Mouse (Mus musculus) kidney, adult 2 months (tissue): ENCODE results near the gene Cyp2d22. TPM values are rescaled to one million over a fixed set of nuclear protein-coding genes. Genes with fewer than 3 reads are reported as not detected.
"Not testable (repeated sequence)": the region's sequence is repeated elsewhere in the genome, so short reads cannot be mapped to it uniquely, and the experiment has no call there.

ENCODE experiments used
- DNase-seq: peaks from one replicate; pipeline ENCODE4 v3.0.0; 2021
- H3K27ac ChIP-seq: fragments of 200-500 bp; 2 replicates; pipeline ENCODE4 v1.5.1; 2012; ENCODE audit warnings: low read depth, low read length, control low read depth, inconsistent platforms; ENCODE audit not compliant: insufficient read depth
- H3K27me3 ChIP-seq: fragments of 200-500 bp; replicated peaks from 2 replicates; pipeline ENCODE4 v1.6.1; 2012; ENCODE audit warnings: mild to moderate bottlenecking, moderate library complexity, low read length, inconsistent platforms; ENCODE audit not compliant: control insufficient read depth, insufficient read depth
- H3K36me3 ChIP-seq: fragments of 200-500 bp; 2 replicates; pipeline ENCODE4 v1.6.1; 2012; ENCODE audit warnings: mild to moderate bottlenecking, moderate library complexity, low read length, inconsistent platforms; ENCODE audit not compliant: control insufficient read depth, insufficient read depth
- H3K4me1 ChIP-seq: fragments of 200-500 bp; 2 replicates; pipeline ENCODE4 v1.6.1; 2011; ENCODE audit warnings: low read length; ENCODE audit not compliant: control insufficient read depth, insufficient read depth
- H3K4me3 ChIP-seq: fragments of 200-500 bp; 2 replicates; pipeline ENCODE4 v1.5.1; 2011; ENCODE audit warnings: mild to moderate bottlenecking, low read depth, low read length, control low read depth; ENCODE audit not compliant: insufficient read depth
- CTCF ChIP-seq: fragments of 200-500 bp; conservative IDR thresholded peaks from 2 replicates; pipeline ENCODE4 v1.5.1; 2011; ENCODE audit warnings: low read depth, mild to moderate bottlenecking, control low read depth, low read length, moderate library complexity, mixed read lengths; ENCODE audit not compliant: insufficient read depth, insufficient read length
- POLR2A ChIP-seq: fragments of 200-500 bp; IDR thresholded peaks from one replicate; pipeline ENCODE4 v1.6.1; 2011; ENCODE audit warnings: low read depth, low read length, control low read depth
- WGBS: fragments of 180-500 bp; shearing (Covaris S2); methylation state at CpG from one replicate; pipeline ENCODE4 v1.1.7; 2018; 5-methylcytosine and 5-hydroxymethylcytosine counted together
- polyA plus RNA-seq: library from polyadenylated mRNA; depleted of rRNA; stranded (reverse); fragments of >200 nt; gene quantifications from 2 replicates; pipeline ENCODE4 v1.2.3, GENCODE M21; 2012

Cyp2d22 gene
- polyA plus RNA-seq, 1 experiment = 60.9 TPM

GRCm38 (mm10) chr15:82404163-82404562, 24.1 kb upstream of the Cyp2d22 start:
- 92% methylated on average over 3 of the region's 3 CpGs for WGBS
- no peaks in the 10 kb centered on the region for H3K4me1 ChIP-seq
- DNase-seq = no peak
- H3K27ac ChIP-seq = no peak overlapping the region
- no peak overlapping the region for H3K4me3 ChIP-seq
- no peak for TF ChIP-seq POLR2A
- no peak for TF ChIP-seq CTCF
- no peaks in the 10 kb centered on the region for H3K36me3 ChIP-seq
- no peaks in the 10 kb centered on the region for H3K27me3 ChIP-seq

GRCm38 (mm10) chr15:82403606-82404005, 23.5 kb upstream of the Cyp2d22 start:
- Histone ChIP-seq H3K27ac (no peak overlapping the region), H3K36me3 (no peaks in the 10 kb centered on the region), H3K27me3 (no peaks in the 10 kb centered on the region), H3K4me1 (no peaks in the 10 kb centered on the region), H3K4me3 (no peak overlapping the region)
- WGBS = 93% methylated on average over 9 of the region's 9 CpGs
- DNase-seq = no peak
- TF ChIP-seq CTCF (no peak), POLR2A (no peak)

- H3K27me3 ChIP-seq = no peaks in the 10 kb centered on the region
- H3K27ac ChIP-seq = no peak overlapping the region
- DNase-seq = no peak
- no peak overlapping the region for H3K4me3 ChIP-seq
- no peak for TF ChIP-seq POLR2A
- no peak for TF ChIP-seq CTCF
- no peaks in the 10 kb centered on the region for H3K4me1 ChIP-seq
- 93% methylated on average over 6 of the region's 6 CpGs for WGBS
- H3K36me3 ChIP-seq = no peaks in the 10 kb centered on the region
Observed at GRCm38 (mm10) chr15:82402741-82403140, 22.7 kb upstream of the Cyp2d22 start.

- Histone ChIP-seq H3K27ac (no peak overlapping the region), H3K4me1 (no peaks in the 10 kb centered on the region), H3K27me3 (no peaks in the 10 kb centered on the region), H3K36me3 (no peaks in the 10 kb centered on the region), H3K4me3 (no peak overlapping the region)
- DNase-seq = no peak
- TF ChIP-seq POLR2A = no peak
- TF ChIP-seq CTCF = no peak
Observed at GRCm38 (mm10) chr15:82402106-82402505, 22.0 kb upstream of the Cyp2d22 start.

- Histone ChIP-seq H3K27me3 (no peaks in the 10 kb centered on the region), H3K27ac (no peak overlapping the region), H3K4me3 (no peak overlapping the region), H3K36me3 (no peaks in the 10 kb centered on the region), H3K4me1 (no peaks in the 10 kb centered on the region)
- TF ChIP-seq POLR2A (no peak), CTCF (no peak)
- no peak for DNase-seq
- WGBS = 63% methylated on average over 2 of the region's 2 CpGs
Observed at GRCm38 (mm10) chr15:82401516-82401915, 21.5 kb upstream of the Cyp2d22 start.

GRCm38 (mm10) chr15:82395955-82396354, 15.9 kb upstream of the Cyp2d22 start:
- H3K36me3 ChIP-seq, H3K27ac ChIP-seq, H3K27me3 ChIP-seq, H3K4me3 ChIP-seq, DNase-seq, H3K4me1 ChIP-seq: not testable (repeated sequence)
- 81% methylated on average over 3 of the region's 3 CpGs for WGBS

GRCm38 (mm10) chr15:82393922-82394321, 13.9 kb upstream of the Cyp2d22 start, which contains the start of gene Cyp2d11:
TSS of gene Cyp2d11 (minus strand) at chr15:82394022.
- WGBS = 86% methylated on average over 2 of the region's 2 CpGs
- H3K27me3 ChIP-seq, H3K4me1 ChIP-seq, DNase-seq, H3K27ac ChIP-seq, H3K36me3 ChIP-seq, H3K4me3 ChIP-seq: not testable (repeated sequence)

GRCm38 (mm10) chr15:82389916-82390315, 9.9 kb upstream of the Cyp2d22 start:
- not testable (repeated sequence) for H3K4me1 ChIP-seq, H3K27me3 ChIP-seq
- 93% methylated on average over 10 of the region's 10 CpGs for WGBS

More at GRCm38 (mm10) chr15:82389916-82390315, 9.9 kb upstream of the Cyp2d22 start:
- not testable (repeated sequence) for H3K4me3 ChIP-seq, H3K27ac ChIP-seq, DNase-seq, H3K36me3 ChIP-seq
